11 mouse cellular contexts compared by ENCODE assay signal in the genomic region with DNA sequence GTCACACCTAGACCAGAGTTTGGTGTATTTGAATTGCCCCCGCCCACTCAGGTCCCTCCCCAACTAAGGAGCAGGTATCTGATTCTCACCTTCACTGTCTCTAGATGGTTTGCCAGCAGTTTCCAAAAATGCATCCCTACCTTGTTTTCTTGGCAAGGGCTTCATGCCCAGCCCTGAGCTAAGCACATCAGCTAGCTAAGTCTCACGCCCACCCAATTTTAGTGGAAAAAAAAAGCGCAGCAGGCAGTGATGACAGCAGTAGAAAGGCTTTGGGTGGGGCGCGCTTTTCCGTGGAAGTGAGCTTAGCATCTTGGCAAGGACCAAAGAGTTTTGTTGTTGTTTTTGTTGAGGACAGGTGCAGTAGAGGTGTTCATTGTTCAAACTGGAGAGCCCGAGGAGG. TPM values are rescaled to one million over a fixed set of nuclear protein-coding genes. Genes with fewer than 3 reads are reported as not detected.
DNase-seq lines count a peak whose midpoint lies in the region; ATAC-seq and TF ChIP-seq lines count a peak whose summit lies in the region.
"Had no signal": no experiment of that assay in that cellular context is flagged by ENCODE, and none has a peak within 500 bp of the region (broad histone marks: within the 10 kb centered on the region; RNA-seq: fewer than 3 reads in every experiment).

A gene (minus strand): TSS at position 101 of the 400 bp plus-strand sequence.

- H3K4me3 ChIP-seq in heart, embryonic 14.5 days (ENCODE audit: control insufficient read depth in 1 of 2, insufficient read depth in 1 of 2, low read depth in 1 of 2, low read length in 2 of 2), result peak within 1 kb of the TSS; percentile 8 to 12; a peak in 2 of 4 replicates
- no peak within 1 kb of the TSS for H3K4me3 ChIP-seq in heart, adult 2 months
- 0 out of 2 replicates have a peak within 1 kb of the TSS, but pooled peaks have one; percentile 7 for H3K4me3 ChIP-seq in thymus, adult 2 months (ENCODE audit: control insufficient read depth, insufficient read depth, low read length)
- 0 out of 2 replicates have a peak within 1 kb of the TSS, but pooled peaks have one; percentile 12 for H3K4me3 ChIP-seq in limb, embryonic 10.5 days
- H3K4me3 ChIP-seq in stomach, embryonic 15.5 days (replicated peaks), result 0 out of 2 replicates have a peak within 1 kb of the TSS, but pooled peaks have one; percentile 8

- H3K4me1 ChIP-seq in heart, embryonic 14.5 days (ENCODE audit: control insufficient read depth in 2 of 2, insufficient read depth in 2 of 2, low read length in 2 of 2), result no peaks in the 10 kb centered on the region; a peak in 1 of 4 replicates
- H3K4me1 ChIP-seq in heart, adult 2 months (ENCODE audit: control insufficient read depth, insufficient read depth, low read length), result no peaks in the 10 kb centered on the region
- H3K4me1 ChIP-seq in thymus, adult 2 months (replicated peaks; ENCODE audit: control insufficient read depth, insufficient read depth, low read length), result no peaks in the 10 kb centered on the region
- H3K4me1 ChIP-seq in limb, embryonic 10.5 days, result peaks cover 6% of the 10 kb centered on the region; the same call in 1 of the 2 replicates
- H3K4me1 ChIP-seq in stomach, embryonic 15.5 days, result no peaks in the 10 kb centered on the region

- H3K9me3 ChIP-seq in heart, embryonic 14.5 days (ENCODE audit: control insufficient read depth, low read length), result no peaks in the 10 kb centered on the region
- H3K9me3 ChIP-seq in limb, embryonic 10.5 days (replicated peaks), result no peaks in the 10 kb centered on the region
- H3K9me3 ChIP-seq in stomach, embryonic 15.5 days, result no peaks in the 10 kb centered on the region

- no peak for TF ChIP-seq POLR2A in heart, adult 2 months (IDR thresholded peaks at IDR 0.05; ENCODE audit: insufficient read depth, low read depth, low read length)
- TF ChIP-seq POLR2A in thymus, adult 2 months (IDR thresholded peaks at IDR 0.05; ENCODE audit: control insufficient read depth, extremely low read depth, insufficient read depth, low read length, poor library complexity), result no peak

- no peak within 1 kb of the TSS for H3K27ac ChIP-seq in heart, embryonic 14.5 days (replicated peaks in 1 of 2; ENCODE audit: control insufficient read depth in 1 of 2, insufficient read depth in 1 of 2, low read depth in 2 of 2, low read length in 2 of 2)
- no peak within 1 kb of the TSS for H3K27ac ChIP-seq in heart, adult 2 months
- H3K27ac ChIP-seq in thymus, adult 2 months (ENCODE audit: control insufficient read depth, insufficient read depth, low read length), result no peak within 1 kb of the TSS
- H3K27ac ChIP-seq in limb, embryonic 10.5 days, result no peak within 1 kb of the TSS
- H3K27ac ChIP-seq in stomach, embryonic 15.5 days, result no peak within 1 kb of the TSS

- WGBS in heart, embryonic 14.5 days, result 21% methylated on average over 7 of the region's 7 CpGs
- WGBS in heart, adult 2 months, result 23% methylated on average over 7 of the region's 7 CpGs
- WGBS in thymus, adult 2 months, result 52% methylated on average over 7 of the region's 7 CpGs
- WGBS in limb, embryonic 10.5 days, result 31% methylated on average over 7 of the region's 7 CpGs
- WGBS in stomach, embryonic 15.5 days, result 23% methylated on average over 7 of the region's 7 CpGs

- no peak within 1 kb of the TSS for H3K9ac ChIP-seq in heart, embryonic 14.5 days (ENCODE audit: low read length)
- H3K9ac ChIP-seq in heart, adult 2 months (ENCODE audit: low read depth, low read length), result no peak within 1 kb of the TSS
- H3K9ac ChIP-seq in stomach, embryonic 15.5 days, result no peak within 1 kb of the TSS

- H3K36me3 ChIP-seq in heart, embryonic 14.5 days (ENCODE audit: control insufficient read depth, insufficient read depth, low read length), result no peaks in the 10 kb centered on the region
- H3K36me3 ChIP-seq in heart, adult 2 months (ENCODE audit: control insufficient read depth, insufficient read depth, low read length), result no peaks in the 10 kb centered on the region
- no peaks in the 10 kb centered on the region for H3K36me3 ChIP-seq in thymus, adult 2 months (ENCODE audit: control insufficient read depth, insufficient read depth, low read length)
- no peaks in the 10 kb centered on the region for H3K36me3 ChIP-seq in limb, embryonic 10.5 days
- H3K36me3 ChIP-seq in stomach, embryonic 15.5 days, result no peaks in the 10 kb centered on the region

- ATAC-seq in heart, embryonic 14.5 days (ENCODE audit: insufficient number of reproducible peaks, insufficient read depth, low FRiP score, low read depth), result no peak
- no peak for ATAC-seq in stomach, embryonic 15.5 days (ENCODE audit: insufficient read depth, low FRiP score, low read depth)

- intact Hi-C loops in heart, adult 2 months (cut with DNase I), result no loop called here

- peaks cover 54% of the 10 kb centered on the region for H3K27me3 ChIP-seq in heart, embryonic 14.5 days (ENCODE audit: control insufficient read depth, insufficient read depth, low read length)
- peaks cover 12% of the 10 kb centered on the region; the same call in 1 of the 2 replicates for H3K27me3 ChIP-seq in heart, adult 2 months (ENCODE audit: control insufficient read depth, insufficient read depth, low read length)
- H3K27me3 ChIP-seq in thymus, adult 2 months (ENCODE audit: control insufficient read depth, insufficient read depth, low read length), result no peaks in the 10 kb centered on the region; the same call in 1 of the 2 replicates
- H3K27me3 ChIP-seq in limb, embryonic 10.5 days (ENCODE audit: low read depth, poor library complexity, severe bottlenecking), result peaks cover 75% of the 10 kb centered on the region
- peaks cover 43% of the 10 kb centered on the region for H3K27me3 ChIP-seq in stomach, embryonic 15.5 days (replicated peaks)

- peak within 1 kb of the TSS; percentile 13 for H3K4me2 ChIP-seq in heart, embryonic 14.5 days (ENCODE audit: low read length)
- peak within 1 kb of the TSS; percentile 34 for H3K4me2 ChIP-seq in stomach, embryonic 15.5 days

- TF ChIP-seq EP300 in heart, adult 2 months (IDR thresholded peaks at IDR 0.05; ENCODE audit: insufficient read depth, low read depth, low read length), result no peak

- no peak for TF ChIP-seq CTCF in heart, adult 2 months (IDR thresholded peaks at IDR 0.05)
- no peak for TF ChIP-seq CTCF in thymus, adult 2 months (IDR thresholded peaks at IDR 0.05; ENCODE audit: borderline replicate concordance, control insufficient read depth, extremely low read depth, insufficient read depth, low read length, poor library complexity)

- DNase-seq in heart, adult 2 months, result no peak
- DNase-seq in thymus, adult 2 months, result no peak
- no peak for DNase-seq in thymus, postnatal 10 days (ENCODE audit: low spot score in 2 of 2)
- DNase-seq in limb, embryonic 10.5 days (ENCODE audit: low spot score), result no peak
- no peak for DNase-seq in left cerebral cortex, adult 9 months (ENCODE audit: low spot score in 2 of 2)
- no peak for DNase-seq in left cerebral cortex, adult 18-20 months (ENCODE audit: low spot score in 2 of 2)
- DNase-seq: cerebellum, postnatal 10 days; kidney, postnatal 14 days; thymus, adult 18-20 months had no signal

- H3K79me2 ChIP-seq in heart, adult 2 months (replicated peaks; ENCODE audit: control insufficient read depth, insufficient read depth, low read length), result no peaks in the 10 kb centered on the region

RNA-seq across cellular contexts. Expression of the gene that starts here (rescaled TPM):
- not detected in 2 replicates for polyA plus RNA-seq in heart, embryonic 14.5 days (2014; fragmentation: Nextera tagmentation; extraction: Ambion mirVana)
- under 1 TPM in 1 of 2 experiments, not detected in 1; 0.16 TPM for total RNA-seq in heart, adult 2 months (2021)
- 0.10 TPM in 1 of 2 replicates, not detected in the other for polyA plus RNA-seq in heart, adult 2 months (2012; rRNA removed)
- polyA plus RNA-seq in thymus, adult 2 months (2012; rRNA removed), result 38.5 and 44.2 TPM in 2 replicates
- 0.06 TPM in 1 of 2 replicates, not detected in the other for polyA plus RNA-seq in limb, embryonic 10.5 days (2016; fragmentation: Nextera tagmentation; extraction: Ambion mirVana)
- polyA plus RNA-seq in stomach, embryonic 15.5 days (2015; fragmentation: Nextera tagmentation; extraction: Ambion mirVana), result 0.06 TPM in 1 of 2 replicates, not detected in the other
- total RNA-seq in left cerebral cortex, adult 18-20 months (2021), result under 1 TPM; 0.19 to 0.40 TPM

Comparison
In these comparisons a context has a peak if more than half of its experiments do, and no peak if none do; other contexts are left out.
1. RNA of the gene that starts here (polyA plus RNA-seq): 38.5 to 44.2 TPM in thymus, adult 2 months; 0.10 TPM in heart, adult 2 months, 0.06 TPM in stomach, embryonic 15.5 days, not detected in heart, embryonic 14.5 days and 0.06 TPM in limb, embryonic 10.5 days; every median in the first group is over 10 times any median in the second.